In the genomic region with DNA sequence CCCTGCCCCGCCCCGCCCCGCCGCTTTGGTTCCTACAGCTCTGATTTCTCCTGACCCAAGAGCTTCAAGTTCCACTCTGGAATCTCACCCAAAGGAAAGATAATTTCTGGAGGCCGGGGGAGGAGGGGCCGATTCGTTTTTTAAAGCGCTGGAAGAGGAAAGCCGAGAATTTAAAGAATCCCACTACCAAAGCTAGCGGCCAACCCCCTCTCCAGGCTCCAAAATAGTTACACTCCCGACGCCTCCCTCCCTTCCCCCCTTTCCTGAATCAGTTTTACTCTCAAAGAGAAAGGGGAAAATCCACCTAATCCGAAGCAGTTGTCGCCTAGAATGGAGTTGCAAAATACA, we compare ENCODE assay signal across 8 mouse cellular contexts. TPM values are rescaled to one million over a fixed set of nuclear protein-coding genes. Genes with fewer than 3 reads are reported as not detected.
DNase-seq lines count a peak whose midpoint lies in the region; ATAC-seq and TF ChIP-seq lines count a peak whose summit lies in the region.

A gene (minus strand): TSS at position 213 of the 348 bp plus-strand sequence.

- peak within 1 kb of the TSS; percentile 87 for H3K4me2 ChIP-seq in hindbrain, embryonic 14.5 days (replicated peaks)

- H3K27me3 ChIP-seq in G1E (ENCODE audit: insufficient read depth, low read length): peaks cover 11% of the 10 kb centered on the region; the same call in 1 of the 2 replicates
- H3K27me3 ChIP-seq in hindbrain, embryonic 14.5 days (ENCODE audit: control insufficient read depth, insufficient read depth, low read length): no peaks in the 10 kb centered on the region
- H3K27me3 ChIP-seq in midbrain, embryonic 10.5 days (ENCODE audit: low read depth, poor library complexity, severe bottlenecking): no peaks in the 10 kb centered on the region

- peak; percentile 8 for DNase-seq in kidney, adult 9 months
- no peak for DNase-seq in kidney, adult 8-10 months
- no peak for DNase-seq in G1E (ENCODE audit: low spot score)
- peak; percentile 50 for DNase-seq in hindbrain, embryonic 14.5 days (ENCODE audit: low spot score)
- DNase-seq in midbrain, embryonic 10.5 days (ENCODE audit: low spot score): no peak
- no peak for DNase-seq in spleen, adult 18-20 months
- DNase-seq in thymus, postnatal 25 days: no peak

- no peak for TF ChIP-seq POLR2A in cortical plate, adult 2 months (IDR thresholded peaks at IDR 0.05; ENCODE audit: extremely low read depth, insufficient read depth, low read length)

- no peaks in the 10 kb centered on the region for H3K4me1 ChIP-seq in G1E (ENCODE audit: insufficient read depth, low read depth, low read length)
- H3K4me1 ChIP-seq in cortical plate, adult 2 months (ENCODE audit: control insufficient read depth, insufficient read depth, low read length): no peaks in the 10 kb centered on the region; the same call in 1 of the 2 replicates
- H3K4me1 ChIP-seq in hindbrain, embryonic 14.5 days (replicated peaks; ENCODE audit: control insufficient read depth, insufficient read depth, low read length): 0 out of 2 replicates have a peak, but pooled peaks cover 4% of the 10 kb centered on the region
- H3K4me1 ChIP-seq in midbrain, embryonic 10.5 days: peaks cover 14% of the 10 kb centered on the region

- TF ChIP-seq CTCF in G1E (IDR thresholded peaks at IDR 0.05; ENCODE audit: low read depth, low read length): no peak
- no peak for TF ChIP-seq CTCF in cortical plate, adult 2 months (IDR thresholded peaks at IDR 0.05; ENCODE audit: extremely low read depth, insufficient read depth, low read length)

- H3K27ac ChIP-seq in cortical plate, adult 2 months (ENCODE audit: insufficient read depth, low read length): no peak within 1 kb of the TSS
- peak within 1 kb of the TSS; percentile 69 for H3K27ac ChIP-seq in hindbrain, embryonic 14.5 days
- H3K27ac ChIP-seq in midbrain, embryonic 10.5 days (replicated peaks): peak within 1 kb of the TSS; percentile 95

- H3K9ac ChIP-seq in hindbrain, embryonic 14.5 days: peak within 1 kb of the TSS; percentile 84

- no peaks in the 10 kb centered on the region for H3K36me3 ChIP-seq in G1E (replicated peaks)
- H3K36me3 ChIP-seq in hindbrain, embryonic 14.5 days (replicated peaks; ENCODE audit: control insufficient read depth, insufficient read depth): no peaks in the 10 kb centered on the region
- no peaks in the 10 kb centered on the region for H3K36me3 ChIP-seq in midbrain, embryonic 10.5 days

- ATAC-seq in G1E (ENCODE audit: extremely low read depth, insufficient number of reproducible peaks, low FRiP score, poor library complexity, severe bottlenecking): no peak
- 0 out of 2 replicates have a peak, but pooled peaks have one; percentile 5 for ATAC-seq in hindbrain, embryonic 14.5 days (ENCODE audit: low FRiP score)

- 0 out of 2 replicates have a peak within 1 kb of the TSS, but pooled peaks have one; percentile 3 for H3K4me3 ChIP-seq in G1E (ENCODE audit: low read depth, low read length)
- peak within 1 kb of the TSS; percentile 63 for H3K4me3 ChIP-seq in cortical plate, adult 2 months (ENCODE audit: insufficient read depth, low read length)
- H3K4me3 ChIP-seq in hindbrain, embryonic 14.5 days (replicated peaks; ENCODE audit: low read length): peak within 1 kb of the TSS; percentile 86
- peak within 1 kb of the TSS; percentile 88 for H3K4me3 ChIP-seq in midbrain, embryonic 10.5 days

- no peaks in the 10 kb centered on the region for H3K9me3 ChIP-seq in G1E (replicated peaks)
- H3K9me3 ChIP-seq in hindbrain, embryonic 14.5 days (ENCODE audit: control insufficient read depth, low read length): no peaks in the 10 kb centered on the region
- no peaks in the 10 kb centered on the region for H3K9me3 ChIP-seq in midbrain, embryonic 10.5 days (replicated peaks)

- WGBS in hindbrain, embryonic 14.5 days: under 1% methylated on average over 14 of the region's 14 CpGs
- under 1% methylated on average over 14 of the region's 14 CpGs for WGBS in midbrain, embryonic 10.5 days

RNA-seq across cellular contexts. Expression of the gene that starts here (rescaled TPM):
- not detected in 2 replicates for total RNA-seq in G1E (2014; fragmentation: Nextera tagmentation)
- total RNA-seq in G1E (2017): under 0.01 TPM in 1 of 2 replicates, not detected in the other
- not detected in 2 replicates for polyA plus RNA-seq in G1E (2012)
- 2.7 and 2.8 TPM in 2 replicates for polyA plus RNA-seq in cortical plate, adult 2 months (2012; rRNA removed)
- 8.8 and 9.8 TPM in 2 replicates for polyA plus RNA-seq in hindbrain, embryonic 14.5 days (2014; fragmentation: Nextera tagmentation; extraction: Ambion mirVana)
- polyA plus RNA-seq in midbrain, embryonic 10.5 days (2016; fragmentation: Nextera tagmentation; extraction: Ambion mirVana): 22.0 and 22.8 TPM in 2 replicates

Comparison
In these comparisons a context has a peak if more than half of its experiments do, and no peak if none do; other contexts are left out.
1. DNase-seq: peak in kidney, adult 9 months (single experiment) and hindbrain, embryonic 14.5 days (single experiment); none in kidney, adult 8-10 months (0 of 2), G1E (single experiment), midbrain, embryonic 10.5 days (single experiment), spleen, adult 18-20 months (0 of 2) and thymus, postnatal 25 days (single experiment).
2. H3K4me3 ChIP-seq: peak in every context shown above with its lines; median percentile 88 in midbrain, embryonic 10.5 days; 86 in hindbrain, embryonic 14.5 days; 63 in cortical plate, adult 2 months; 3 in G1E.